Mouse (Mus musculus) embryonic facial prominence, embryonic 14.5 days (tissue): ENCODE results near the gene Actg1. TPM values are rescaled to one million over a fixed set of nuclear protein-coding genes. Genes with fewer than 3 reads are reported as not detected.

Experiments used
- ATAC-seq: fragments of 200-750 bp; cut with Nextera tagmentation; 2 replicates; pipeline ENCODE4 v1.8.0; 2017; ENCODE audit warnings: low read depth, moderate number of reproducible peaks, moderate TSS enrichment
- DNase-seq: peaks from one replicate; pipeline ENCODE4 v3.0.0-alpha.2; 2015; ENCODE audit warnings: low spot score
- H3K27ac ChIP-seq: fragments of 300-500 bp; sonication (generic); replicated peaks from 2 replicates; pipeline ENCODE4 v1.5.1; 2014; ENCODE audit warnings: low read depth, mild to moderate bottlenecking, low read length, moderate library complexity
- H3K27me3 ChIP-seq: fragments of 300-500 bp; sonication (generic); replicated peaks from 2 replicates; pipeline ENCODE4 v1.6.1; 2014; ENCODE audit warnings: low read length; ENCODE audit not compliant: control insufficient read depth, insufficient read depth
- H3K36me3 ChIP-seq: fragments of 300-500 bp; sonication (generic); 2 replicates; pipeline ENCODE4 v1.6.1; 2014; ENCODE audit warnings: low read length, mixed read lengths; ENCODE audit not compliant: control insufficient read depth, insufficient read depth
- H3K4me1 ChIP-seq: fragments of 300-500 bp; sonication (generic); 2 replicates; pipeline ENCODE4 v1.6.1; 2014; ENCODE audit warnings: antibody characterized with exemption, low read length; ENCODE audit not compliant: control insufficient read depth, insufficient read depth
- H3K4me2 ChIP-seq: fragments of 300-500 bp; sonication (generic); 2 replicates; pipeline ENCODE4 v1.6.1; 2014; ENCODE audit warnings: low read depth, mild to moderate bottlenecking, low read length, moderate library complexity, mixed read lengths
- H3K4me3 ChIP-seq: fragments of 300-500 bp; sonication (generic); 2 replicates; pipeline ENCODE4 v1.5.1; 2014; ENCODE audit warnings: low read depth, mild to moderate bottlenecking, low read length
- H3K9ac ChIP-seq: fragments of 300-500 bp; sonication (generic); 2 replicates; pipeline ENCODE4 v1.6.1; 2014; ENCODE audit warnings: low read depth, mild to moderate bottlenecking, low read length, moderate library complexity, mixed read lengths
- H3K9me3 ChIP-seq: fragments of 300-500 bp; sonication (generic); 2 replicates; pipeline ENCODE4 v1.6.1; 2016; ENCODE audit warnings: low read length; ENCODE audit not compliant: control insufficient read depth
- WGBS: fragments of 180-500 bp; shearing (Covaris S2); extraction: QIAGEN DNeasy Blood & Tissue Kit; methylation state at CpG from one replicate; pipeline ENCODE4 v1.1.7; 2014; 5-methylcytosine and 5-hydroxymethylcytosine counted together
- microRNA-seq: library from miRNA; unstranded; fragments of <30 nt; microRNA quantifications from one replicate; pipeline ENCODE4, GENCODE M21; 2016; ENCODE audit warnings: borderline number of aligned reads
- polyA plus RNA-seq: library from polyadenylated mRNA; unstranded; fragments of >200 nt; fragmentation: Nextera tagmentation; extraction: Ambion mirVana; gene quantifications from 2 replicates; pipeline ENCODE4 v1.2.1, GENCODE M21; 2014

Gene Actg1
- polyA plus RNA-seq, 1 experiment from 2014 or later, result 2,264 TPM

DNA sequence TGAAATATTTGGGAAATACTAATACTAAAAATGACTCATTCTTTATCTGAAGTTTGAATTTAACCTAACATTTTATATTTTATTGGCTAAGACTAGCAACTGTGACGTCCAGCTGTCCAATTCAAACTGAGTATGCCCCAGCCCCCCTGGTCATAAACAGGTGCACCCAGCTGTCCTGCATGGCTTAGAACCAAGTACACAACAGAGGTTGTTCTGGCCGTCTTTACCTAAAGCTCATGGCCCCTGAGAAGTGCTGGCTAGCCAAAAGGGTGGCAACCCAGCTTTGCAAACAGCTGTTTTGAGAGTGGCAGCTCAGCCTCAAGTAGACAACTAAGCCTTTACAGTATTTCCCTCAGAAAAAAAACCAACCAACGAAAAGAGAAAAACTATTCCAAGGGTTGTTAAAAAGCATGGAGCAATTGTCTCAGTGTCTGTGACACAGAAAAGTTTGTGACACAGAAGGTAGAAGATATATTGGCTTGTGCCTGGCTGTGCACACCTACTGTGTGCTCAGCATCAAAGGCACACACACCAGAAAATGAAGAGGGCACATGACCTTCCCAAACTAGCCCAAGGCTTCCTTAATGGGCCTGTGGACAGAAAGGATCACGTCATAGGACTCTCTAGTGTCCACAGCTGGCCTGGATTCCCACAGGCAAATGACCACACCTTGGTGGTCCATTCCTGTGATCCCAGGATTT, 49.8 kb downstream of the Actg1 start:
- no peaks in the 10 kb centered on the region for H3K9me3 ChIP-seq
- H3K4me1 ChIP-seq, result peaks cover 19% of the 10 kb centered on the region
- no peak overlapping the region for H3K4me3 ChIP-seq
- peak; percentile 62 for DNase-seq
- WGBS, result 65% methylated on average over 4 of the region's 4 CpGs
- no peaks in the 10 kb centered on the region for H3K27me3 ChIP-seq
- no peak overlapping the region for H3K9ac ChIP-seq
- H3K27ac ChIP-seq, result no peak overlapping the region
- ATAC-seq, result no peak
- no peaks in the 10 kb centered on the region for H3K36me3 ChIP-seq
- H3K4me2 ChIP-seq, result no peak overlapping the region

DNA sequence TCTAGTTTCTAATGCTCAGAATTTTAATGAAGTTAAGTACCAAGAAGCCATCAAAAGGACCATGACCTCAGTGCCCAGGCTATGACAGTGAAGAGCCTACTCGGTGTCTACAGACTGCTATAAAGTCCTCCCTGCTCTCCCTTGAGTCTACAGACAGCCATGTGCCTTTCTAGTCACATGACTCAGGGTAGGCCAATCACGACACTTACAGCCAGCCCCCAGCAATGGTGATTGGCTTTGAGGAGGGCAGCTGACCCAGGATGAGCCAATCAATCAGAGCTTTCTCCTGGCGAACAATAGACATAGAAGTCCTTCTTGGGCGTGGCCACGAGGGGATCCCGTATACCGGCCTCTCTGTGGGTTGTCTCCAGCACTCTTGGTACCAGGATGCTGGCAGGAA, 50.6 kb downstream of the Actg1 start:
- H3K27ac ChIP-seq, result no peak overlapping the region

GRCm38 (mm10) chr11:120296305-120297144, 51.8 kb downstream of the Actg1 start:
- Histone ChIP-seq H3K4me1 (peaks cover 27% of the 10 kb centered on the region), H3K9ac (no peak overlapping the region), H3K36me3 (no peaks in the 10 kb centered on the region), H3K4me2 (no peak overlapping the region), H3K4me3 (no peak overlapping the region), H3K27me3 (no peaks in the 10 kb centered on the region), H3K27ac (no peak overlapping the region), H3K9me3 (no peaks in the 10 kb centered on the region)
- ATAC-seq (peak; percentile 46), DNase-seq (peak; percentile 64)
- WGBS, result 24% methylated on average over 13 of the region's 13 CpGs

More for the DNA sequence above, 50.6 kb downstream of the Actg1 start:
- no peak for DNase-seq
- Histone ChIP-seq H3K9ac (no peak overlapping the region), H3K4me2 (no peak overlapping the region), H3K27me3 (no peaks in the 10 kb centered on the region), H3K36me3 (no peaks in the 10 kb centered on the region), H3K9me3 (no peaks in the 10 kb centered on the region), H3K4me3 (no peak overlapping the region), H3K4me1 (peaks cover 25% of the 10 kb centered on the region)
- WGBS, result 73% methylated on average over 7 of the region's 7 CpGs
- ATAC-seq, result no peak; the same call in 1 of the 2 replicates

Small RNA genes lying within 50 kb of the gene (microRNA-seq; reads per million reads assigned to microRNA genes)
- gene Gm23419 (not detected), gene Mir6935 (0.50 reads per million)

Other genes with a start within 250 kb of the Actg1 start
- gene Tepsin, start 249.8 kb downstream of the Actg1 start, polyA plus RNA-seq, result 13.1 and 14.1 TPM in 2 replicates
- gene Ndufaf8, start 249.6 kb downstream of the Actg1 start, polyA plus RNA-seq, result 76.4 and 88.7 TPM in 2 replicates
- gene Slc38a10, start 197.2 kb downstream of the Actg1 start, polyA plus RNA-seq, result 78.8 and 86.4 TPM in 2 replicates
- 11.1 and 12.0 TPM in 2 replicates for gene Bahcc1, start 115.6 kb downstream of the Actg1 start, polyA plus RNA-seq
- gene Fscn2, start 13.0 kb upstream of the Actg1 start, polyA plus RNA-seq, result 0.48 and 1.1 TPM in 2 replicates
- 30.0 and 32.7 TPM in 2 replicates for gene Faap100, start 30.2 kb upstream of the Actg1 start, polyA plus RNA-seq
- 38.1 and 44.6 TPM in 2 replicates for gene Nploc4, start 89.2 kb upstream of the Actg1 start, polyA plus RNA-seq
- gene Tspan10, start 94.1 kb upstream of the Actg1 start, polyA plus RNA-seq, result 0.63 TPM in 1 of 2 replicates, not detected in the other
- not detected in 2 replicates for gene Pde6g, start 105.0 kb upstream of the Actg1 start, polyA plus RNA-seq
- 12.8 and 15.3 TPM in 2 replicates for gene Oxld1, start 109.5 kb upstream of the Actg1 start, polyA plus RNA-seq
- 27.7 and 27.9 TPM in 2 replicates for gene Ccdc137, start 109.6 kb upstream of the Actg1 start, polyA plus RNA-seq
- gene Arl16, start 119.1 kb upstream of the Actg1 start, polyA plus RNA-seq, result 43.2 and 46.4 TPM in 2 replicates
- gene Mrpl12, start 136.1 kb upstream of the Actg1 start, polyA plus RNA-seq, result 135 and 148 TPM in 2 replicates
- 47.6 and 53.1 TPM in 2 replicates for gene Slc25a10, start 143.3 kb upstream of the Actg1 start, polyA plus RNA-seq
- 1.0 and 1.4 TPM in 2 replicates for gene Gcgr, start 182.2 kb upstream of the Actg1 start, polyA plus RNA-seq
- gene Mcrip1, start 201.2 kb upstream of the Actg1 start, polyA plus RNA-seq, result 238 and 253 TPM in 2 replicates
- 9.6 and 9.7 TPM in 2 replicates for gene Ppp1r27, start 202.6 kb upstream of the Actg1 start, polyA plus RNA-seq
- 996 and 1,037 TPM in 2 replicates for gene P4hb, start 224.7 kb upstream of the Actg1 start, polyA plus RNA-seq
- 558 and 609 TPM in 2 replicates for gene Arhgdia, start 233.1 kb upstream of the Actg1 start, polyA plus RNA-seq
- gene Alyref, start 249.8 kb upstream of the Actg1 start, polyA plus RNA-seq, result 406 and 433 TPM in 2 replicates
- gene Anapc11, start 249.9 kb upstream of the Actg1 start, polyA plus RNA-seq, result 238 and 242 TPM in 2 replicates